Mouse (Mus musculus): ENCODE data around the gene Atp6v1f.

The Atp6v1f gene

GRCm38 (mm10) chr6:29467583-29468354 is at the start of gene Atp6v1f:
Gene Atp6v1f, plus strand, starts transcription at chr6:29467718.
- peak; percentile 90 to 91 for DNase-seq (ENCODE audit: low spot score in 2 of 2)

- no peak for DNase-seq (ENCODE audit: low spot score in 2 of 2)
Observed at GRCm38 (mm10) chr6:29420596-29420995, 46.9 kb upstream of the Atp6v1f start.

GRCm38 (mm10) chr6:29425118-29425517 is 42.4 kb upstream of the Atp6v1f start:
- no peak for DNase-seq (ENCODE audit: low spot score in 2 of 2)

GRCm38 (mm10) chr6:29426331-29426730 is 41.2 kb upstream of the Atp6v1f start:
- no peak for DNase-seq (ENCODE audit: low spot score in 2 of 2)

GRCm38 (mm10) chr6:29428171-29428570 is 39.3 kb upstream of the Atp6v1f start:
- no peak for DNase-seq (ENCODE audit: low spot score in 2 of 2)

GRCm38 (mm10) chr6:29430681-29431420 is 36.7 kb upstream of the Atp6v1f start:
- DNase-seq (ENCODE audit: low spot score in 2 of 2): no peak

GRCm38 (mm10) chr6:29431473-29431872 is 36.0 kb upstream of the Atp6v1f start:
- DNase-seq (ENCODE audit: low spot score in 2 of 2): no peak

GRCm38 (mm10) chr6:29432156-29432555 is 35.4 kb upstream of the Atp6v1f start:
- DNase-seq (ENCODE audit: low spot score in 2 of 2): no peak

GRCm38 (mm10) chr6:29432676-29433037 is 34.9 kb upstream of the Atp6v1f start:
- no peak for DNase-seq (ENCODE audit: low spot score in 2 of 2)

GRCm38 (mm10) chr6:29433038-29433803 is 34.3 kb upstream of the Atp6v1f start, which contains the start of gene Flnc:
Gene Flnc, plus strand, starts transcription at chr6:29433256.
- no peak for DNase-seq (ENCODE audit: low spot score in 2 of 2)

- DNase-seq (ENCODE audit: low spot score in 2 of 2): no peak
Observed at GRCm38 (mm10) chr6:29433804-29434795, 33.4 kb upstream of the Atp6v1f start.

- DNase-seq (ENCODE audit: low spot score in 2 of 2): no peak
Observed at GRCm38 (mm10) chr6:29434911-29435691, 32.4 kb upstream of the Atp6v1f start.

- DNase-seq (ENCODE audit: low spot score in 2 of 2): no peak
Observed at GRCm38 (mm10) chr6:29435940-29436451, 31.5 kb upstream of the Atp6v1f start.

- no peak for DNase-seq (ENCODE audit: low spot score in 2 of 2)
Observed at GRCm38 (mm10) chr6:29436461-29436934, 31.0 kb upstream of the Atp6v1f start.

GRCm38 (mm10) chr6:29439251-29439650 is 28.3 kb upstream of the Atp6v1f start:
- DNase-seq (ENCODE audit: low spot score in 2 of 2): no peak

- no peak for DNase-seq (ENCODE audit: low spot score in 2 of 2)
Observed at GRCm38 (mm10) chr6:29439789-29440188, 27.7 kb upstream of the Atp6v1f start.

GRCm38 (mm10) chr6:29444773-29445172 is 22.7 kb upstream of the Atp6v1f start:
- peak; percentile 11 to 22 for DNase-seq (ENCODE audit: low spot score in 2 of 2)

- no peak for DNase-seq (ENCODE audit: low spot score in 2 of 2)
Observed at GRCm38 (mm10) chr6:29445354-29445753, 22.2 kb upstream of the Atp6v1f start.

- DNase-seq (ENCODE audit: low spot score in 2 of 2): no peak
Observed at GRCm38 (mm10) chr6:29449858-29450257, 17.7 kb upstream of the Atp6v1f start.

GRCm38 (mm10) chr6:29450667-29451066 is 16.9 kb upstream of the Atp6v1f start:
- no peak for DNase-seq (ENCODE audit: low spot score in 2 of 2)

Data from spleen, postnatal 36 days (tissue).